Mouse (Mus musculus) heart, postnatal 25 days (tissue): ENCODE measurements around the gene Aanat. TPM values are rescaled to one million over a fixed set of nuclear protein-coding genes. Genes with fewer than 3 reads are reported as not detected.
"Not testable (repeated sequence)": the region's sequence is repeated elsewhere in the genome, so short reads cannot be mapped to it uniquely, and the experiment has no call there.

Experiments used
- DNase-seq: peaks from one replicate; pipeline ENCODE4 v3.0.0; 2022; ENCODE audit warnings: low spot score
- intact Hi-C: fragments of 180-260 bp; cut with DNase I; formaldehyde crosslinking; loops from one replicate; pipeline ENCODE4 v1.15.1; 2025
- total RNA-seq, 2 experiments: library from RNA; stranded (reverse); gene quantifications; 2 replicates each; pipeline ENCODE4 v1.2.3; 2021

The Aanat gene
- total RNA-seq, 2 experiments from 2014 or later, result not detected

GRCm38 (mm10) chr11:116625081-116626000 is 39.1 kb downstream of the Aanat start:
- intact Hi-C loops, result no loop called here
- no peak for DNase-seq

DNA sequence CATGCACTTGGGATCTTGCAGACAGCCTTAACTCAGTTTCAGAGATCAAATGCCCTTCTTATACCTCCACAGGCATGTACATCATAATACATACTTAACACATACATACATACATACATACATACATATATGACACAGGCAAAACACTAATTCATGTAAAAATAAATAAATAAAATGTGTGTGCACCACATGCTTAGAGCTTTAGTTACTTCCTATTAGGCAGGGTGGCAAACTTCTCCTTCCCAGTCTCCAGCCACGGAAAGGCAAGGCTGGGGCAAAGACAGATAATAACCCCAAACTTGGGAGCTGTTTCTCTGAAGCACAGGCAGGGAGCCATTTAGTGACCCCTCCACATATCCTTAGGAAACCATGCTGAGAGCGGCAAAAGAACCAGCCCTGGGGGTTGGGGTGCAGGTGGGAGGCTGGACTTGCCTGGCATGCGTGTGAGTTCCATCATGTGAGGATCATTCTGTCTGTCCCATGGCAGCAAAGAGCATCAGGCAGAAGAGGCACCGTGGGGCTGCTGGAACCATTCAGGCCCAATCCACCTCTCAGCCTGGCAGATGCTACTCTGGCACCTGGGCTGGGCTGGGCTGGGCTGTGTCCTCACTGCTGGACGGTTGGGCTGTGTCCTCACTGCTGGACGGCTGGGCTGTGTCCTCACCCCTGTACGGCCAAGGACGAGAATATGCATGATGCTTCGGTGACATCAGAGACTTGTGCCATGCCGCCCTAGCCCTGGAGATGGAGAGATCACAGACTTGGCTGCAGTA is 40.3 kb downstream of the Aanat start, which contains the start of gene Rhbdf2:
Rhbdf2 (minus strand) TSS at position 721 of the 773 bp plus-strand sequence.
- intact Hi-C loops, result no loop called here
- DNase-seq, result no peak

DNA sequence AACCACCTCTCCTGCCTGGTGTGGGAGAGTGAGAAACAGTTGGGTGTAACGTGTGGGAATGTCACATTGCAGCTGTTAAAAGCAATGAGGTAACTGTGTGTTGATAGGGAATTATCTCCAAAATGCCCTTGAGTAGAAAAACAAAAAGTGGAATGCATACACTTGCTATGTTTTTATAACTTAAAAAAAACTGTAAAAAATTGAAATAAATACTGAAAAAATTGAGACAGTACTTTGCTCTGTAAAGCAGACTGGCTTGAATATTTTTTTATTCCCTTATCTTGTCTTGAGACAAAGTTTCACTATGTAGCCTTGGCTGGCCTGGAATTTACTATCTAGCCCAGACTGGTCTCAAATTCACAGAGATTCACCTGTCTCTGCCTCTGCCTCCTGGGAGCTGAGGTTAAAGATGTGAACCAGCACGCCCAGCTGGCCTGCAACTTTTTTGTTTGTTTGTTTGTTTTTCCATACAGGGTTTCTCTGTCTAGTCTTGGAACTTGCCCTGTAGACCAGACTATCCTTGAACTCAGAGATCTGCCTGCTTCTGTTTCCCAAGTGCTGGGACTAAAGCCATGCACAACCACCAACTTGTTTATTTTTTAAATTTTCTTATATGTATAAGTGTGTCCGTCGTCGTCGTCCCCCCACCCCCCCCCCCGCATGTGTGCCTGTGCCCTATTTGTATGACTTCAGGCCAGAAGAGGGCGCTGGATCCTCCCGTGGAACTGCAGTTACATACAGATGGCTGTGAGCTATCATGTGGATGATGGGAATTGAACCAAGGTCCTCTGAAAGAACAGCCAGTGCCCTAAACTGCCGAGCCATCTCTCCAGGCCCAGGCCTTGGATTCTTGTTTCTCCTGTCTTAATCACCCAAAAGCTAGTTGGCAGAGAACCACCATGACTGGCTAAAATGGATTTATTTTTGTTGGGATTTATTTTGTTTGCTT is 41.1 kb downstream of the Aanat start:
- DNase-seq, result no peak
- intact Hi-C loops, result loop anchor here (1.0 to 2.0 kb wide), 3 partner anchors 25 to 127 kb away; no protein-coding TSS in a partner anchor

- peak; percentile 65 for DNase-seq
- intact Hi-C loops, result loop anchor here (1.0 to 2.0 kb wide), 4 partner anchors 26 to 128 kb away; no protein-coding TSS in a partner anchor
These were observed 42.5 kb downstream of the Aanat start for GRCm38 (mm10) chr11:116628712-116629111.

DNA sequence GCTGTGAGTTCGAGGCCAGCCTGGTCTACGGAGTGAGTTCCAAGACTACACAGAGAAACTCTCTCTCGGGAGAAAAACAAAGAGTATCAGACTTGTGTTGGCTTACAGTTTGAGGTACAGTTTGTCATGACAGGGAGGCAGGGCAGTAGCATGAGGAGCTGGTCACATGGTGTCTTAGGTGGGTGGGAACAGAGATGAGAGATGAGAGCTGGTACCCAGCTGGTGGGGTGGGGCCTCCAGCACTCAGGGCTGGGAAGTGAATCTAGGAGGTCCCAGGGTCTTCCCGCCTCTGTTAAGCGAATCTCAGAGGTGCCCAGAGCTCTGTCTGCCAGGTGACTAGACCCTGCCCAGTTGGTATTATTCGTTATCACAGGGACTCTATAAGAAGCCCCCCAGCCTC is 43.2 kb downstream of the Aanat start:
- intact Hi-C loops, result loop anchor here (1.0 to 2.0 kb wide), 3 partner anchors 27 to 129 kb away; no protein-coding TSS in a partner anchor

DNA sequence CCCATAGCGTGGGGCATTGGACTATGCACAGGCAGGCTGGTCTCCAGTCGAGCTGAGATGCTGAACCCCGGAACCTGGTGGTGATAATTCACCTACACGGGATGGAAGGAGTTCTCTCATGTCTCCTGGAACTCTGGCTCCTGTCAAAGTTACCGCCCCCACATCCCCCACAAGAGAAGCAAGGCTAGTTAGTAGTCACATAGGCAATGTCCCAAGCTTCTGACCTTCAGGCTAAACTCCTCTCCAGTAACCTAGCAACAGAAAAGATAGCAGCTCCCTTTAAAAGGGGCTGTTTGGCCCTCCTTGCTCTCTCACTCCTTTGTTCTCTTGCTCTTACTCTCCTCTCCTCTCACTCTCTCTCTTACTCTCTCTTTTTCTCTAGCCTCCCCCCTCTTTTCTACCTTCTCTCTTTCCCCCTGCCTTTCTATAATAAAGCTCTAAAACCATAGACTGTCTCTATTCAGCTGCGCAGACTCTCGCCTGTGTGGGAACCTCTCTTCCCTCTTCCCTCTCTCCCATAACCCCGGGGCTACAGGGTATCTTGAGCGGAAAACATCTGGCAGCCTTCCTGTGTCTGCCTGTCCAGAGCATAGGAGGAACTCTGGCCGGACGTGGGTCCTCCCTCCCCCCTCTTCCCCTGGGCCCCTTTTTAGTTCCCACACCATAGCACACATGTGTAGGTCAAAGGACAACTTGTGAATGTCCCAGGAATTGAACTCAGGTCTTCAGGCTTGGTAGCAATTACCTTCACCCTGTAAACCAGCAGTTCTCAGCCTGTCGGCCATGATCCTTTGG is 44.1 kb downstream of the Aanat start:
- intact Hi-C loops, result no loop called here
- DNase-seq, result no peak

More for the DNA sequence above, 43.2 kb downstream of the Aanat start:
- DNase-seq, result no peak

DNA sequence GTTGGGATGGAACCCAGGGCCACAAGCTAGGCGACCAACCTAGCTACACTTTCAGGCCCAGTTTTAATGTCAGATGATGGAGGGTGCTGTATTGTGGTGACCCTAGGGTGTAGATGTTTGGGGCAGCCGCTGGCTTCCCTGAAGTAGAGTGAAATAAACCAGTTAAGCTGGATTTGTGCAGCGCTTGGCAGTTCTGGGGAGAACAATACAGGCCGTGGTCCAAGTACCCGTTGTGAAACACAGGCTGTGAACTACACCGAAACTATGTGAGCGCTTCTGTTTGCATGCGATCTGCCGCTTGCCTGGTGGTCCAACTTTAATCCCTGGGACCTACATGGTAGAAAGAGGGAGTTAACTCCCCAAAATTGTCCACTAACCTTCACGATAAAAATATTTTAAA is 46.7 kb downstream of the Aanat start:
- intact Hi-C loops, result no loop called here
- no peak for DNase-seq

DNA sequence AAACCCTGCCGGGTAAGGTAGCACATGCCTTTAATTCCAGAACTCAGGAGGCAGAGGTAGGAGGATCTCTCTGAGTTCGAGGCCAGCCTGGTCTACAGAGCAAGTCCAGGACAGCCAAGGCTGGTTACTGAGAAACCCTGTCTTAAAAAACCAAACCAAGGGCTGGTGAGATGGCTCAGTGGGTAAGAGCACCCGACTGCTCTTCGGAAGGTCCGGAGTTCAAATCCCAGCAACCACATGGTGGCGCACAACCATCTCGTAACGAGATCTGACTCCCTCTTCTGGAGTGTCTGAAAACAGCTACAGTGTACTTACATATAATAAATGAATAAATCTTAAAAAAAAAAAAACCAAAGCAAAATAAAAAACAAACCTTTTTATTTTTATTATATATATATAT is 50.4 kb downstream of the Aanat start:
- not testable (repeated sequence) for DNase-seq

GRCm38 (mm10) chr11:116641168-116641567 is 54.9 kb downstream of the Aanat start:
- intact Hi-C loops, result loop anchor here (5.0 kb wide), 1 partner anchor 86 kb away; no protein-coding TSS in a partner anchor
- DNase-seq, result no peak

More for the DNA sequence above, 50.4 kb downstream of the Aanat start:
- intact Hi-C loops, result not testable (repeated sequence)

- DNase-seq, result no peak
These were observed 55.5 kb downstream of the Aanat start for GRCm38 (mm10) chr11:116641731-116642130.

GRCm38 (mm10) chr11:116642681-116643578 is 56.7 kb downstream of the Aanat start:
- intact Hi-C loops, result loop anchor here (1.0 to 5.0 kb wide), 4 partner anchors 28 to 165 kb away; no protein-coding TSS in a partner anchor
- DNase-seq, result peak; percentile 73

More at GRCm38 (mm10) chr11:116641731-116642130, 55.5 kb downstream of the Aanat start:
- intact Hi-C loops, result loop anchor here (5.0 kb wide), 1 partner anchor 86 kb away; no protein-coding TSS in a partner anchor

DNA sequence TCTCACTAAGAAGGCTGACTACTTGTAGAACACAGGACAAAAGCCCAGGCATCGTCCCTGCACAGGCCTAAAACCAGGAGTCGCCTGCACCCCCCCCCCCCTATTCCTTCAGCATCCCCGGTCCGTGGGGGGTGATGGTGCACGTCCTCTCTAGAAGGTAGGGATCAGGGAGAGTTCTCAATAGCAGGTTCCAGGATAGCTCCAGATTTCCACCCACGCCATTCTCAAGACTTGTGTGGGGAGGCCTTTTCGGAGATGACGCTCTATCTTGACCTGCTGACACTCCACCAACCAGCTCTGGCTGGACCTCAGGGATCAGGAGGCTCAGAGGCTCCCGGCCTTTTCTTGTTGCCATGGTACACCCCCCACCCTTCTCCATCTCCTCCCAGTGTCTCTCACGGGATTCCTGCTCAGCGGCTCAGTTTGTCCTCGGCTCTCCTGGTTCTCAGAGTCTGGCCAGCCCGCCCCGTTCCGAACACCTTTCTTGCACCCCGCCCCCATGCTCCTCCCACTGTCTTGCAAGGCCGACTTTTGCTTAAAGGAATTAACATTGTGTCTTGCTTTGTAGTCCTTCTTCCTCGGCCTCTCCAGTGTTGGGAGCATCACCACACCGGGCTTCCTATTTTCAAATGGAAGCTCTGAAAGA is 57.5 kb downstream of the Aanat start:
- DNase-seq, result no peak
- intact Hi-C loops, result loop anchor here (1.0 to 5.0 kb wide), 4 partner anchors 28 to 165 kb away; no protein-coding TSS in a partner anchor

DNA sequence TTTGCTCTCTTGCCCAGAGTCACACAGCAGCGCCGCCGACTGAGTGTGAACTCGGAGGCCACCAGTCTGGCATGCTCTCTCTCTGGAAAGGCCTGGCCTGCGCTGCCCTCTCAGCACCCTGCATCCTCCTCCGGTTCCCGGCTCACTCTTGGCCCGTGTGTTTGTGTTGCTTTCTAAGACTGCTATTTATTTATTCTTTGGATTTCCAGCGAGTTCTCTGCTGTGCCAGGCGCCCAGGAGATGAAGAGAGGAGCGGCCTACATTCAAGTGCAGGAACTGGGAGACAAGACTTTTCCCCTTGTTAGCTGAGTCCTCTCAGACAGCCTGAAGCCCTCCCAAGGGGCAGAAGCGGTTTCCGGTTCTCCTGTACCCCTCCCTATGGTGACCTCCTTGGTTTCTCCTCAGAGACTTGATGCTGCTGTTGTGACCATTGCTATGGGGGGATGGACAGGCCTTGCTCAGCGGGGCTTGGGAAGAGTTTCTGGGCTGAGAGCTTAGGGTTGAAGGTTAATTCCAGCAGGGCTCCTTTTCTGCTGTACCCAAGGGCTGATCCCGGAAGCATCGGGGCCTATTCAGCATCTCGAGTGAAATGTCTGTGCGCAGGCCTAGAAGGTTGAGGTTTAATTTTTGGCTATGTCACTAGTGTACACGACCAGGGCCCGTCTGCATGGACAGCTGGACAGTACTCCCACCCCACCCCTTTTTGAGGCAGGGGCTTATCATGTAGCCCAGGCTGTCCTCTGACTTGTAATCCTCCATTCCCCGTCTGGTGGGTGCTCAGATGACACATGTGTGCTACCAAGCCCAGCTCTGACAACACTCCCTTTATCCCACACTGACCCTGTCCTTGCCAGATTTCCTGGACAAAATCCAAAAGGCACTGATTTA is 58.2 kb downstream of the Aanat start:
- intact Hi-C loops, result loop anchor here (5.0 kb wide), 1 partner anchor 83 kb away; no protein-coding TSS in a partner anchor
- no peak for DNase-seq

DNA sequence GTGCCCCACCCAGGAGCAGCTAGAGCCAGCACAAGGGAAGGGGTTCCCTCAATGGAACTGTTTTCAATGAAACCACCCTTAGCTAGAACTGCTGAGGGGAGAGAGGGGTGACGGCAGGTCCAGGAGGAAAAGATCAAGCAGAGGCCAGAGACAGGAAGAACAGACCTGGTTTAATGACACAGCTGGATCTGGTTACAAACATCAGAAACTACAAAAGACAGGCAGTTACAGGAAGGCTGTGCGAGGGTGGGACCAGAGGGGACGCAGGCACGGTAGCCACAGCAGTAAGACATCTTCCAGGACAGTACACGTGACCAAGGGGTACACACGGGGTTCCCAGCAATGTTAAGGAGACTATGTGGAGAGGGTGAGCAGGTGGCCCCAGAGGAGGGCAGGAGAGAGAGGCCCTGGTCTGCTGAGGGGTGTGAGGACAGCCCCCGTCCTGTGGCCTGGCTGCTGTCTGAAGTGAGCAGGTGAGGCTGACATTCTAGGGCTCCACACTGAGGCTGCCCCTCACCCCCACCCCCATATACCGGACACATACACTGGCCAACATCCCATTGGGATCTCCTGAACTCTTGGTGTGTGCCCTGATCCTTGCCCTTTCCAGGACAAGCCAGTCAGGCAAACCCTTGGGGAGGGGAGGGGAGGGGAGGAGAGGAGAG is 59.3 kb downstream of the Aanat start:
- DNase-seq, result no peak
- intact Hi-C loops, result no loop called here

DNA sequence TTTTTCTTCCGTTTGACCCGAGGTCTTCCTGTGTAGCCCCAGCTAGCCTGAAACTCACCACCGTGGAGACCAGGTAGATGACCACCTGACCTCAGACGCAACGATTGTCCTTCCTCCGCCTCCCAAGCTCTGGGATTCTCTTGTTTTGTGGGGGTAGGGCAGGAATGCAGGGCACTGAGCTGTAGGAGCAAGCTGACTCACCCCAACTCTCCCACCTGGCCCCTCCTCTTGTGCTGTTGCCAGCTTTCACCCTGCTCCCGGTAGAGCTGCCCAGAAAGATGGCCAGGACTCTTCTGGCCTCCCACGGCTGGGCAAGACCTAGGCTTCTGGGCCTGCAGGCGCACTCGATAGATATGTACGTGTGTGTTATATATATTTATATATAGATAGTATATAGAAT is 59.9 kb downstream of the Aanat start:
- intact Hi-C loops, result no loop called here
- no peak for DNase-seq
